Mouse (Mus musculus) lung, adult 18-20 months (tissue): ENCODE results near the gene Ccl17.
"Not testable (repeated sequence)": the region's sequence is repeated elsewhere in the genome, so short reads cannot be mapped to it uniquely, and the experiment has no call there.

Experiments used
- DNase-seq, 2 experiments: peaks; one replicate each; pipeline ENCODE4 v3.0.0; 2022; ENCODE audit warnings: mixed read lengths in 2 of 2

Ccl17 gene

GRCm38 (mm10) chr8:94826210-94826609 is 16.0 kb downstream of the Ccl17 start:
- DNase-seq = no peak

- no peak for DNase-seq
Measured at GRCm38 (mm10) chr8:94828284-94828683, 18.0 kb downstream of the Ccl17 start.

GRCm38 (mm10) chr8:94833901-94834405 is 23.7 kb downstream of the Ccl17 start:
- DNase-seq = not testable (repeated sequence)

- not testable (repeated sequence) for DNase-seq
Measured at GRCm38 (mm10) chr8:94835751-94836150, 25.5 kb downstream of the Ccl17 start.

- DNase-seq = no peak
Measured at GRCm38 (mm10) chr8:94836456-94837240, 26.4 kb downstream of the Ccl17 start.

- DNase-seq = peak; percentile 95 to 97
Measured at GRCm38 (mm10) chr8:94837662-94838574, 27.7 kb downstream of the Ccl17 start, which contains the start of the genes Coq9 and Ciapin1. Coq9 (plus strand) TSS chr8:94838321. Ciapin1 (minus strand) TSS chr8:94838358.

GRCm38 (mm10) chr8:94838600-94838999 is 28.3 kb downstream of the Ccl17 start:
- peak; percentile 74 to 80 for DNase-seq

GRCm38 (mm10) chr8:94841183-94841582 is 30.9 kb downstream of the Ccl17 start:
- DNase-seq = no peak

GRCm38 (mm10) chr8:94850049-94850448 is 39.8 kb downstream of the Ccl17 start:
- DNase-seq = no peak

- DNase-seq = not testable (repeated sequence)
Measured at GRCm38 (mm10) chr8:94854761-94855160, 44.5 kb downstream of the Ccl17 start.

GRCm38 (mm10) chr8:94857011-94857345 is 46.7 kb downstream of the Ccl17 start:
- DNase-seq = no peak

GRCm38 (mm10) chr8:94857346-94858173 is 47.3 kb downstream of the Ccl17 start, which contains the start of gene Polr2c:
Polr2c (plus strand) TSS chr8:94857450.
- peak; percentile 83 to 88 for DNase-seq

GRCm38 (mm10) chr8:94861352-94861910 is 51.2 kb downstream of the Ccl17 start:
- peak; percentile 59 to 68 for DNase-seq
